Mouse (Mus musculus) urinary bladder, postnatal 14 days (tissue): ENCODE data around the gene Adam8.

ENCODE experiments used
- DNase-seq: peaks from one replicate; pipeline ENCODE4 v3.0.0; 2021; ENCODE audit warnings: low spot score

Adam8 gene

GRCm38 (mm10) chr7:139992406-139992805 lies at the start of gene Adam8:
TSS of gene Adam8 (minus strand) at chr7:139992562.
- DNase-seq: peak; percentile 52

GRCm38 (mm10) chr7:140037171-140037555 lies 44.8 kb upstream of the Adam8 start:
- DNase-seq: no peak

- peak; percentile 98 for DNase-seq
These were observed 44.2 kb upstream of the Adam8 start, which contains the start of the genes Zfp511 and Tubgcp2 for GRCm38 (mm10) chr7:140036281-140037170. TSS of gene Zfp511 (plus strand) at chr7:140036391. TSS of gene Tubgcp2 (minus strand) at chr7:140036669.

- no peak for DNase-seq
These were observed 43.1 kb upstream of the Adam8 start for GRCm38 (mm10) chr7:140035456-140035855.

GRCm38 (mm10) chr7:140033386-140033785 lies 41.0 kb upstream of the Adam8 start:
- DNase-seq: no peak

- DNase-seq: no peak
These were observed 40.0 kb upstream of the Adam8 start for GRCm38 (mm10) chr7:140032366-140032765.

GRCm38 (mm10) chr7:140031771-140032170 lies 39.4 kb upstream of the Adam8 start:
- DNase-seq: no peak

- no peak for DNase-seq
These were observed 19.0 kb upstream of the Adam8 start for GRCm38 (mm10) chr7:140011336-140011735.

GRCm38 (mm10) chr7:140007781-140008180 lies 15.4 kb upstream of the Adam8 start:
- no peak for DNase-seq

- DNase-seq: no peak
These were observed 14.7 kb upstream of the Adam8 start for GRCm38 (mm10) chr7:140006861-140007611.

- no peak for DNase-seq
These were observed 12.3 kb upstream of the Adam8 start for GRCm38 (mm10) chr7:140004666-140005065.

- DNase-seq: no peak
These were observed 8.9 kb upstream of the Adam8 start for GRCm38 (mm10) chr7:140001086-140001740.

GRCm38 (mm10) chr7:139998691-139999350 lies 6.5 kb upstream of the Adam8 start:
- no peak for DNase-seq

GRCm38 (mm10) chr7:139994676-139995075 lies 2.3 kb upstream of the Adam8 start:
- DNase-seq: peak; percentile 69

GRCm38 (mm10) chr7:139994202-139994601 lies 1.8 kb upstream of the Adam8 start:
- DNase-seq: no peak

GRCm38 (mm10) chr7:139993532-139993931 lies 1.2 kb upstream of the Adam8 start:
- no peak for DNase-seq

GRCm38 (mm10) chr7:139990864-139991394 lies 1.4 kb downstream of the Adam8 start:
- no peak for DNase-seq

- DNase-seq: no peak
These were observed 4.1 kb downstream of the Adam8 start for GRCm38 (mm10) chr7:139988272-139988671.

- DNase-seq: no peak
These were observed 7.9 kb downstream of the Adam8 start for GRCm38 (mm10) chr7:139984505-139984904.

- DNase-seq: no peak
These were observed 10.3 kb downstream of the Adam8 start for GRCm38 (mm10) chr7:139982058-139982457.

GRCm38 (mm10) chr7:139980778-139981177 lies 11.6 kb downstream of the Adam8 start:
- DNase-seq: no peak
